Comparison of ENCODE assay signal across 7 mouse cellular contexts in the genomic region with DNA sequence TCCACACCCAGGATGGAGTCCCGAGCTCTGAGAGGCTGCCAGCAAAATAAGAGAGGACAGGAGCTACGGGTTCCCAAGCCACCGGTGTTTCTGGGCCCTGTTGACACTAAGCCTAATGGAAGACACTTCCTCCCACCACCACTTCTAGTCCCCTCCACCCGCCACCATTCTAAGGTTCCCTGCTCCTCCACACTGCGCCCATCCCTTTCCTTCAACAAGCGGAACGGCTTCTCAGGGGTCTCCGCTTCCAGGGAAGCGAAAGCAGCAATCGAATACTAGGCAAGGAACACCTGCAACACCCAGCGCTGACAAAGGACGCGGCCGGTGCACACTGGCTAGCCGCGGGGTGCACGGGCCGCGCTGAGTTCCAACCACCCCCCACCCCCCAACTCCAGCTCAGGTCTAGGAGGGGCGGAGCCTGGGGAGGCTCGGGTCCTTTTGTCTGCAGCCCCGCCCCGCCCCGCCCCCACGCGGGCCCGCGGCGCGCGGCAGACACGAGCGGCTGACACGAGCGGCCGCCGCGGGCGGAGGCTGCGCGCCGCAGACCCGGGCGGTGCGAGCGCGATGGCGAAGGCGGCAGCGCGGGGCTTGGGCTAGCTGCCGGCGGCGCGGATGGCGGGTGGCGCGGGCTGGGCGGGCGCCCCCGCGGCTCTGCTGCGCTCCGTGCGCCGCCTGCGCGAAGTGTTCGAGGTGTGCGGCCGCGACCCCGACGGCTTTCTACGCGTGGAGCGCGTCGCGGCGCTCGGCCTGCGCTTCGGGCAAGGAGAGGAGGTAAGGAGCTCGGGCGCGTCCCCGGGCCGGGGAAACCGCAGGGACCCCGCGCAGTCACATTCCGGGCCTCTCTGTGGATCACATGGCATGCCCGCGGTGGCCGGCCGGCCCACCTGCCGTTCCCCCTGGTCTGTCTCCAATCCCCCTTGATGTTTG. TPM values are rescaled to one million over a fixed set of nuclear protein-coding genes. Genes with fewer than 3 reads are reported as not detected.
DNase-seq lines count a peak whose midpoint lies in the region; TF ChIP-seq lines count a peak whose summit lies in the region.

Gene Rab11fip4, plus strand, starts transcription at position 549 of the 927 bp plus-strand sequence.

- TF ChIP-seq POLR2A in spleen, adult 2 months (IDR thresholded peaks at IDR 0.05; ENCODE audit: low read depth, low read length) = no peak

- no peaks in the 10 kb centered on the region for H3K36me3 ChIP-seq in spleen, adult 2 months (ENCODE audit: control insufficient read depth, insufficient read depth, low read length)

- 4% methylated on average over 98 of the region's 98 CpGs for WGBS in spleen, adult 2 months

- TF ChIP-seq CTCF in spleen, adult 2 months (IDR thresholded peaks at IDR 0.05; ENCODE audit: extremely low read depth, insufficient read depth, insufficient read length, insufficient replicate concordance) = no peak

- H3K27ac ChIP-seq in spleen, adult 2 months (ENCODE audit: insufficient read depth, low read length) = no peak within 1 kb of the TSS

- H3K4me1 ChIP-seq in spleen, adult 2 months (ENCODE audit: control insufficient read depth, insufficient read depth, insufficient read length) = 0 out of 2 replicates have a peak, but pooled peaks cover 4% of the 10 kb centered on the region

- peaks cover 5% of the 10 kb centered on the region for H3K27me3 ChIP-seq in spleen, adult 2 months (ENCODE audit: control insufficient read depth, insufficient read depth, low read length)

- no peak for DNase-seq in spleen, adult 2 months (ENCODE audit: low read depth in 1 of 2, low spot score in 2 of 2)
- DNase-seq in spleen, postnatal 14 days (ENCODE audit: low spot score in 2 of 2) = no peak
- DNase-seq in cerebellum, adult 9-11 months = peak; percentile 77
- peak; percentile 36 to 47 for DNase-seq in frontal cortex, postnatal 36 days (ENCODE audit: low spot score in 2 of 2)
- peak in 1 of 2 experiments; percentile 70 for DNase-seq in left cerebral cortex, adult 8-10 months (ENCODE audit: low spot score in 2 of 2)
- peak; percentile 61 for DNase-seq in neural tube, embryonic 10.5 days (ENCODE audit: extremely low spot score, low spot score)
- no peak for DNase-seq in natural killer cell, adult 2 months (ENCODE audit: low spot score in 2 of 2)

- peak within 1 kb of the TSS; percentile 26; the same call in 1 of the 2 replicates for H3K4me3 ChIP-seq in spleen, adult 2 months (ENCODE audit: extremely low read depth, insufficient read depth, insufficient read length)

RNA-seq across cellular contexts. Expression of gene Rab11fip4, which starts in this region (rescaled TPM):
- polyA plus RNA-seq in spleen, adult 2 months (2012; rRNA removed) = 11.0 and 12.2 TPM in 2 replicates
- total RNA-seq in left cerebral cortex, adult 8-10 months (2022) = 100 to 1,000 TPM; 238 to 263 (median 241) TPM

Comparison
In these comparisons a context has a peak if more than half of its experiments do, and no peak if none do; other contexts are left out.
1. DNase-seq: peak in cerebellum, adult 9-11 months (single experiment), frontal cortex, postnatal 36 days (2 of 2) and neural tube, embryonic 10.5 days (single experiment); none in spleen, adult 2 months (0 of 2), spleen, postnatal 14 days (0 of 2) and natural killer cell, adult 2 months (0 of 2).